Mouse (Mus musculus): ENCODE data around the gene Ppm1h.
A peak's percentile ranks its signal among the peaks of the same experiment; 100 is the strongest.
"Not testable (repeated sequence)": the region's sequence is repeated elsewhere in the genome, so short reads cannot be mapped to it uniquely, and the experiment has no call there.

Gene Ppm1h

DNA sequence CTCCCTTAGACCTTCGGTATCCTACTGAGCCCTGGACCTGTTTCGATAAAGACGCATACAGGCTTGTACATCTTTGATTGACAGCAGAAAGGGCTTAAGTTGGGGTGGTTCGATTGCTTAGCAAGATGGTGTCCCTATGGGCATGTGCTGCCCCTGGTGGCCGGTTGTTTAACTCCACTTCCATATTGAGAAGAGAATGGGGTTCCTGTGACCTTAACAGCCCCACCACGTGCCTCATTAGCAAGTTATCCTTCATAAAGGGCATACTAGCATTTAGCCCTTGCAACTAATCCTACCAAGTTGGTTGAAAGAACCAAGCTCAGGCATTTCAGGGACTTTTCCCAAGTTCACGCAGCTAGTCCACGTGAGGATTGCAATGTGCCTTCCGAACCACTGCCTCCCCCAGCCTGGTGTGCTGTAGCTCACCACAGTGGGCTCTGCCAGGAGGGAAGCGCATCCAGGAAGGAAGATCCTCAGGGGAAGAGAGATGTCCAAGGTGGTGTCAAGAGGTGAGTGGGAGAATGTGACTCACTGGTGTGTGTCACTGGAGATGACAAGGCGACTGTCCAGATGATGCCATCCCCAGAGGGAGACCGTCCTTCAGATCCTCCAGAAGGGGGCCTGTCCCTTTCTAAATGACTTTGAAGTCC lies 216.7 kb downstream of the Ppm1h start:
- peak; percentile 43 for DNase-seq (ENCODE audit: low spot score)

DNA sequence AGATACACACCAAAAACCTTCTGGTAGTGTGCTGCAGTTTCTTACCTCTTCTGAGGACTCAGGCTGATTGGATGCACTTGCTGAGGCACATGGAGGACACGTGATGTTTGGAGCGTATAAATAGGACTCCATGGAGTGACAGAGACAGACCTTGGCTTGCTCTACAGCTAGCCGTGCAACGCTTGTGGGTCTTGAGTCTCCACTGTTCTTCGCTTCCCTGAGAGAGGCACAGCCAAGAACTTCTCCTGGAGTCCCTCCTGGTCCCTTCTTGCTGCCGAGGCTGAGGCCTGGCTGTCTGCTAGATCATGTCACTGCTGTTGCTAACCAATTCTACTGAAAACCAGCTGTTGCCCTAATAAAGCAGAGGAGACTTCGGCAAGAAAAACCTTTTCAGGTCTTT lies 221.4 kb downstream of the Ppm1h start:
- DNase-seq (ENCODE audit: low spot score) = no peak

DNA sequence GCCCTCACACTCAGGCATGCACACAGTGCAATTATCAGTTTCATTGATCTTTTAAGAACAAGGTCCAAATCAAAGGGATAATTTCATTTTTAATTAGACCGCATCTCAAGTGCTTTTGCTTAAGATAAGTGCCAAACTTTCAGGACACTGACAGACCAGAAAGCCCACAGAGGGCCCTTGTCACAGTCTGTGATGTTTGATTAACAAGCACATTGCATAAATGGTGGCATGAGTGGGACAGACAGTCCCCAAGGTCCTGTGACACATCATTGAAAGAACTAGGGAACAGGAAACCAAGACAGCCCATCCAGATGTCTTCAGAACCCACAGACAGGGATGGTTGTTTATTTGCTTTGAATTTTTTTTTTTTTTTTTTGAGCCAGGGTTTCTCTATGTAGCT lies 221.9 kb downstream of the Ppm1h start:
- no peak for DNase-seq (ENCODE audit: low spot score)

DNA sequence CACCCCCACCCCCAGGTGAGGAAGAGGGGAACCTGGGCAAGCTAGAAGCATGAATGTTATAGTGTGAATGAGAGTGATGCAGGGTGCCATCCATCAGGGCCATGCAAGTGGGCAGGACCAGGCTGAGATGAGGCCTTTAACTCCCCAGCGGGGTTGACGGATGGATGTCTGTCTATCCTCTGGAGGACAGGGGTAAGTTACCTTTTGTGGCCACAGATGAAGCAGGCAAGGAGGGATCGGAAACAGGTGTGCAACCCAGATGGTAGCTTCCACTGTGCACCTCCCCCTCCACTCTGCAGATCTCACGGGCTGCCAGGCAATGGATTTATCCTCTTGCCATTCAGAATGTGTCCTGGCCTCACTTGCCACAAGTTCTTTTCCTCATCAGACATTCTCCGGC lies 222.8 kb downstream of the Ppm1h start:
- DNase-seq (ENCODE audit: low spot score) = no peak

DNA sequence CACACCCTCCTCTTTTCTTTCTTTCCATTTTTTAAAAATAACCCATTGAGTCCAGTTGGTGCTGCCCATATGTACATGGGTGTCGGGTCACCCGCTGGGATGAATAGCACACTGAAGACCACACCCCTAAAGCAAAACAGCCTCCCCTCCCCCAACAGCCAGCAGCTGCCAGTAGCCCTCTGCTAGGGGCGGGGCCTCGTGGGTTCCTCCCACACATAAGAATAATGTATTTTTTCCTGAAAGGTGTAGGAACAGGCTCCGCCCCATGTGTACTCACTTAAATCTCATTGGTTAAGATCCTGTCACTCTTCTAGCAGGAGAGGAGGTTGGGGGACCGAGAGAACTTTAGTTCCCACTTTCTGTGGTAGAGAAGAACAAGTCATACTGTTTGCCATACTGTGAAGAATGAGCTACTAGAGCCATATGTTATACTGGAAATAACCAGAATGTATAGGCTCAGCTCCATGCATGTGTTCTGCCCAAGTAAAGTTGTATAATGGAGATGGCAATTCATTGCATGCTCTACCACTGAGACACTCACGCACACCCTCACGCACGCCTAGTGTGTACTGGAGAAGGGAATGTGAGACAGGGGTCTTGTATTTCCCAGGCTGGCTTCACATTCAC lies 231.0 kb downstream of the Ppm1h start:
- DNase-seq (ENCODE audit: low spot score) = no peak

DNA sequence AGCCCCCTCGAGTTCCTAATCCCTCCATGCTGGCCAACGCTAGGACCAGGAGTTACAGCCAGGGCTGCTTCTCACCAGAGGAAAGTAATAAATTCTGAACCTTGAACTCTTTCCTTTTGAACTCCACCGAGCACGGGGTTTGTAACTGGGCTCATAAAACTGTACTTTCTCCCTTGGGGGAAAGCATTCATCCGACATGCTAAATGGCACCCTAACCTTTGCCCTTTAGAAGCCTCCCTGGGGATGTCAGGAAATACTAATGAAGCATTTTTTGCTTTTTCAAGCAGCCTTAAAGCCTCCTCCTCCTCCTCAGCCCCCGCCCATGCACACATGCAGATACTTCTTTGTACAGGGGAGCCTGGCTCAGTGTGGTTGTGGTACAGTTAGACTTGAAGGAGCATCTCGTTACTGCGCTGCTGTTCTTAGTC lies 232.2 kb downstream of the Ppm1h start:
- no peak for DNase-seq (ENCODE audit: low spot score)

DNA sequence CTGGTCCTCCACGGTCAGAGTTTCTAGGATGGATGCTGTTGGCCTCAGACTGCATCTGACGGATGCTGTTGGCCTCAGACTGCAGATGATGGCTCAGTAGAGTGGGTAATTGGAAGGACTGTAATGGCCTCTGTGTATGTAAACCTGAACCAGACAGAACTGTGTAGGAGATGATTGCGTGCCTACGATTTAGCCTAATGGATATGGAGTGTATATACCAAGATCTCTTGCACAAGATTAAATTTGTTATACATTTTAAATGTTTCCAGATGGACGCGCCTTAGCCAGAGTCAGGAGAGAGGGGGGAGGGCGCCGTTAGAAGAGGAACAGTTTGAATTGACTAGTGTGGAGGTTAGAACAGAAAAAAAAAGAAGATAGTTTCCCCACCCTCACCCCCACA lies 233.1 kb downstream of the Ppm1h start:
- no peak for DNase-seq (ENCODE audit: low spot score)

DNA sequence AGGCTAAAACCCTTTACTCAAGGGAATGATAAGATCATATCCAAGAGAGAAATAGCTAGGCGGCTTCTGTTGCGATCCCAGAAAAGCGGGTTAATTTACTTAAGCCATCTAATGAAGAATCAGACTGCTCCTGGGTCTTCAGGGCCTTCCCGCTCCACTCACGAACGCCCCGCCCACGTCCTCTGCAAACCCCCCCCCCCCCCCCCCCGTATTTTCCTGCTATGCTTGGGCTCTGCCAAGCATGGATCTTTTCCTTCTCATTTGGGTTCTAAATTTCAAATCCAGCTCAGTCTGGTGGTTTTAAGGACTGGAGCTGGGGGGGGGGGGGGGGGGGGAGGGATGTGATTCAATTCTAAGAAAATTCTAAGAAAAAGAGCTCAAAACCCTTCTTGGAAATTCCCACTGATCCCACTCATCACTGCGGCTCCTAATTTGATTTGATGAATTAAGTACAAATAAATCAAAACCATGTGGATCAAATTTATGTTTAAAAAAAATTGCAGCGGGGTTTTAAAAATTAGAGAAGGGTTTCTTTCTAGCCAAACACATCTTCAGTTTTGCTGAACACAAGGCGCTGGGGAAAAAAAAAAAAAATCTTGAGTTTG lies 233.6 kb downstream of the Ppm1h start:
- no peak for DNase-seq (ENCODE audit: low spot score)

DNA sequence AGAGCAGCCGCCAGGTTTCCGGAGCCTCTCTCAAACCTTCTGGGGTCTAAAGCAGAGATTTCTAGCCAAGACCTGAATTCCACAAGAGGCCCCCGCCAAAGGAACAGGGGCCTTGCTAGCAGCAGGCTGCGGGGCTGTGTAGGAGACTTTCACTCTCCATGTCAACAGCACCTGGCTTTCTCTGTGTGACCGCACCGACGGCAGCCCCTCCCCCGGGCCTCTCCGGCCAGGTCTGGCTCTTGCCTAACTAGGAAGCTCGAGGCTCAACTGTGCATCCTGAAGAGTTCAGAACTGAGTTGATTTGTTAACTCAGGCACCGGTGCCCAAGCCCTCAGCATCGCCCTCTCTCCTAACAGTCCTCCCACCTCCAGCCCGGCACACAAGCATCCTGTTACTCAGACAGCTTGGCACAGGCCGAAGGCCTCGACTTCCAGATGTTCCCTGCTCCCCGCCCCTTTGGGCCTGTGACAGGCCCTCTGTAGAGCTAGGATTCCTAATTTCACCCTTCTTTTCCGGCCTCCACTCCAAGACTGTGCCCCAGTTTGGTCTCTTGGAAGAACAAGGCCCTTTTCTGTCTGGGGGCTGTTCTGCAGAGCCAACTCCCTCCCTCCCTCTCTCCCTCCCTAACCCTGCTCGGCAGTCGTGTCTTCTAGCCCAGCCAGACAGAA lies 234.3 kb downstream of the Ppm1h start:
- peak; percentile 81 for DNase-seq (ENCODE audit: low spot score)

DNA sequence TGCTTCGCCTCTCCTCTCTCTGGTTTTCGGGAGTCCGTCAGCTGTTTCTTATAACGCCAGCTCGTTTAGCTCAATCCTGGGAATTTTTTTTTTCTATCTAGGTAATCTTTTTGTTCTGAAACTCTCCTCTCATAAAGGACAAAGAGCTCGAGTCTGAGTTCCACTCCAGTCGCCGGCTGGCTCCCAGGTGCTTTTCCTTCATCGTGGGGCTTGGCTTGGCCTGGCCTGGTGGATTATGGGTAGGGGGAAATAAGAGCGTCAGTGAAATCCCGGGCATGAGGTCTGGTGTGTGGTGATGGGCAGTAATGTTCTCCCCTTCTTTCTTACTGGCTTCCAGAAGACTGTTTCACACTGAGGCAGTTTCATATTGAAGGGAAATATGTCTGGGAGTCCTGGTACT lies 234.8 kb downstream of the Ppm1h start:
- no peak for DNase-seq (ENCODE audit: low spot score)

DNA sequence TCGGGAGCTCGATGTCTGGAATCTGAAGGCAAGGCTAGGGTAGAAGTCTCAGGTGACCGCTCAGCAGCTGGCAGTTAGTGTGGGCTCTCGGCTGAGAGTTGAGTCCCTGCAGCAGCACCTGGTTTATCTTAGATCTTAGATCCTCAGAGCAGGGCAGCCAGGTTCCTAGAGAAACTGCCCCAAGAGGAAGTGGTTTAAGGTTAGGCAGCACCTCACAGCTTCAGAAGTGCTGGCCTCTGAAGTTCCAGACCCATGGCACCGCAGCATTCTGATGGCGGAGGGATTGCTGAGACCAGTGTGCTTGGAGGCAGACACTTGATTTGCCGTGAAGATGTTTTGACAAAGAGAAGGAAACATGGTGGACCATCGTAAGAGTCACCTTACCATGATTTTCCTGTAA lies 237.3 kb downstream of the Ppm1h start:
- no peak for DNase-seq (ENCODE audit: low spot score)

DNA sequence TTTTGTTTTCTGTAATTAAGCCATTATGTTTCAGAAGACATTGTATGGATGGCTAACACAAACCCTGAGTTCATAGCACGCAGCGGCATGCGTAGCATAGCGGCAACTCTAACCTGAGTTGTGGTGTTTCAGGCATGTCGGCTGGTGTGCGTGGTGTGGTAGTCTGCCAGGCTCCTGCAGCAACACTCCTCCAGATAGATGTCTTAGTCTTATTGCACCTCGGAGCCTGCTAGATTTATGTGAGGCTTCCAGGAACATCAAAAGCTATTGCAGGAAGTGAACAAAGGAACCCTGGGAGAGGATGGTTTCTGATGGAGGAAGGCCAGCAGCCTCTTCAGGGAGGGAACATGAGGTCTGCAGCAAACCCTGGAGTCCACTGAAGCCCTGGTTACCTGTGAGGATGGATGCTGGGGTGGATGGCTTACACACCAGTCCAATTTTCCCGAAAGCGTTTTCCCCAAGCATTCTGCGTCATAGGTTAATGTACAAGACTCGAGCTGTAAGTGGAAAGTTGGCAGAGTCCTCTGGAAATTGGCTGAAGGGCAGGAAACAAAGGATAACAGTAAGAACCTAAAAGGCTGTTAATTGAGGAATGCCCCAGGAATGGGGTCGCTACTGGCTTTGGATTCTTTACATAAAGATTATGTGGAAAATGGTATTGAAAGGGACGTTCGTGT lies 239.2 kb downstream of the Ppm1h start:
- no peak for DNase-seq (ENCODE audit: low spot score)

DNA sequence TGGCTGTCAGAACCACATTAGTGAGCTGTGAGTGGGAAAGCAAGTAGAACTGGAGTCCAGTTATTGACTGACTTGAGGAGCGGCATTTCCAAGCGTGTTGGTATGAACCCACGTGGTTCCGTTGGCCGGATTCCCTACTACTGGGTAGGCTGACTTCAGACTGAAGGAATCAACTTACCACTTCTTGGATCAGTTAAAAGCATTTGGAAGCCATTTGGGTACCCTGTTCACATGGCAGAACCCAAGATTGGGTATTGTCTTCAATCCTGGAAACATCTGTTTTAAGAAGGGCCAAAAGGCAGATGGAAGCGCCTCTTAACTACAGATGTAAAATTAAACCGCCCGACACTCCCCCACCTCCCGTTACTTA lies 239.7 kb downstream of the Ppm1h start:
- DNase-seq (ENCODE audit: low spot score) = no peak

DNA sequence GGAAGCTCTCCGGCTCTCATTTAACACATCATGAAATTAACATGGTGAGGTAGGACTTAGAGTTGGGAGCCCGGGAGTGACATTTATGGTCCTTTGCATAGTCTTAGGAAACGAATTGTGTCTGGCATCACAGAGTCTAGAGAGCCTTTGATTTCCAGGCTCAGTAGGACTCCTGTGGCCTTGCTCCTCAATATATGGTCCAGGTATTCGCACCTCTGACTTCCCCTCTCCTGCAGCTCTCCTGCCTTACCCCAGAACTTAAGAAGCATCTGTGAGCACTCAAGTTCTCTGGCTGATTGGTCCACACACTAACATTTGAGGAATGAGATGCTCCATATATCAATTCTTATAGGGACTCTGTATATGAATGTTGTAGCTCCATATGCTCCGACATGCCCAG lies 240.2 kb downstream of the Ppm1h start:
- DNase-seq (ENCODE audit: low spot score) = no peak

DNA sequence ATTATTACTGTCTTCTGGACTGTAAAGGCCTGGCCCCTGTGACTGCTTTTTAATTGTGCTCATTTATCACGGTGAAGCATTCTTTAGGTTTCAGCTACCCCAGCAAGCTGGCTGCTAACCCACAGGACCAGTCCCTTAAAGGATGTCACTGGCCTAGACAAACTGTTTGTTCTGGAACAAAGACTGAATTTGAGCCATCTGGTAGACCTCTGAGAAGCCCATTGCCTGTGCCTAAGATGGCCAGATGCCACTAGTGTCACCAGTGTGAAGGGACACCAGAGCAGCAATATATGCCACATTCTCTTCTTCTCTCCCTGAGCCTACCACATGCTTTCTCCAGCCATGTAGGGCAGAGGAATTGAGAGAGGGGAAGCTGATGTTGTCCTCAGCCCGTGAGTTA lies 240.9 kb downstream of the Ppm1h start:
- DNase-seq (ENCODE audit: low spot score) = no peak

DNA sequence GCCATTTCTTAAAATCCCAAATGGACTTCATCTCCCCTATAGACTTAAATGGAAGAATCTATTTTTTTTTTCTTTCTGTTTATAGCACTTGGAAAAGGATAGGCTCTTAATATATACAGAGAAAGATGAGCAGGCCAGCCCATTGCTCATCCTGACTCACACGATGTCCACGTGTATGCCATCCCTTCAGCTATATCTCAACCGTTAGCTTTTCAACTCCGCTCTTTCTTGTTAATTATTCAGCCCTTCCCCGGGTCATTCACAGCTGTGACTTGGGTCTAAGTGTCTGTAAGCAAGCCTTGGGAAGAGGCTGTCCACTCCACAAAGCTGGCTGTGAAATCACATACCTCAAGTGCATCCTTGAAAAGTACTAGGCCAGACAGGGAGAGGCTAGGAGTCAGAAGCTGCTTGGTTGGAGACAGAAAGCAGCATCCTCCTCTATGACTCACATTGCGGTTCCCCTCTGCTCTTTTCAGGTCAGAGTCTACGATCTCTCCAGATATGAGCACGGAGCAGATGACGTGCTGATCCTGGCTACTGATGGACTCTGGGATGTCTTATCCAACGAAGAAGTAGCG lies 241.7 kb downstream of the Ppm1h start:
- DNase-seq (ENCODE audit: low spot score) = no peak

DNA sequence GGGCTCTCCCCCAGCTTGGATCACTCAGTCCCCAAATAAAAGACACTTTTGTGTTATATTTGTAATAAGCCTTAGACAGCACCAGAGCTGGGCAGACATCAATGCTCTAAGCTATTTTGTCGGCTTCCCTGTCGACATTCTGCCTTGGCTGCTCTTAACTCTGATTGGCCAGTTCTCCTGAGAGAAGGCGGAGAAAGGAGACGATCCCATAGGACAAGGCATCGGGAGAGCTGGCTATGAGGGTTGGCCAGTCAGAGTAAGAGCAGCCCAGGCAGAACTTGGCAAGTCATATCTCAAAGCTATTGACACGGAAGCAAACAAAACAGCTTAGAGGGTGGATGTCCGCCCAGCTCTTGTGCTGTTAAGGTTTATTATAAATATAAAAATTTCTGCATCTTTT lies 243.7 kb downstream of the Ppm1h start:
- DNase-seq (ENCODE audit: low spot score) = no peak

DNA sequence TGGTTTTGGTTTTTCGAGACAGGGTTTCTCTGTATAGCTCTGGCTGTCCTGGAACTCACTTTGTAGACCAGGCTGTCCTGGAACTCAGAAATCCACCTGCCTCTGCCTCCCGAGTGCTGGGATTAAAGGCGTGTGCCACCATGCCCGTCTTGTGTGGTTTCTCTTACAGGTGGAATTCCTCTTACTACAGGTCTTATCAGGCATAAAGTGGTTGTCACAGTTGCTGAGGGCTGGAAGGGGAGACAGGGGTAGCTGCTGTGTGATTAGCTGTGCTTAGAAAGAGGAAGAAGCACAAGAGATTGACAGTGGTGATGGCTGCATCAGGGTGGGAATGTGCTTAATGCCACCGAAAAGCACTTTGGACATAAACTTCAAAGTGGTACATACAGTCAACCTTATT lies 246.0 kb downstream of the Ppm1h start:
- DNase-seq (ENCODE audit: low spot score) = not testable (repeated sequence)

DNA sequence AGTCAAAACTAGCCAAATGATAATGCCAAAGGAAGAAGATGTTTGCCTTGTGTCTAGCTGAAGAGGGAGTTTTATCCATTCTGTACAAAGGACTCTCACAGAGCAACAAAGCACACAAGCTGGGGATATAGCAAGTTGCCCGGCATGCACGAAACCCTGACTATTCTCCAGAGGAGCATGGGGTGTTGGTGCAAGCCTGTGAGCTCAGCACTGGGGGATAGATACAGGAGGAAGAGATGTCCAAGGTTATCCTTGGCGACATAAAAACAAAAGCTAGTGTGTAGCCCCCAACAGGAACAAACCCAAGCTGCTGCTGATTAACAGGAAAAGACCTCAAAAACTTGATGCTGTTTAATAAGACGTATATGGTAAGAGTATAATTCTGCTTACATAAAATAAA lies 247.7 kb downstream of the Ppm1h start:
- no peak for DNase-seq (ENCODE audit: low spot score)

DNA sequence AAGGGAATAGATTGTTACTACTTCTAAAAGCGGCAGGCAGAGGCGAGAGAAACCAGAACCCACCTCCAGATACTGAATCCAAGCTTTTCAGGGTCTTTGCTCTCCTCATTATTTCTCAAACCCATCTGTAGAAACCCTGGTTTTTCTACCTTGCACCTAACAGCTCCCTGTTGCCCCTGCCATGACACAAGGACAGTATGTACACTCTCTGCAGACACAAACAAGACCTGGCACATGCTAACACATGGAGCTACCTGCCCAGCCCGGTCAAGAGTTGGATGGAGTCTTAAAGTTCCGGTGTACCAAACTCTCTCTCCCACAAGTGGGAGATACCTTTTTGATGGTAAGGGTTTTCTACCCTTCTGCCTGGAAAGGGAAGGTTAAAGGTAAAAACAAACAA lies 252.0 kb downstream of the Ppm1h start:
- no peak for DNase-seq (ENCODE audit: low spot score)

DNA sequence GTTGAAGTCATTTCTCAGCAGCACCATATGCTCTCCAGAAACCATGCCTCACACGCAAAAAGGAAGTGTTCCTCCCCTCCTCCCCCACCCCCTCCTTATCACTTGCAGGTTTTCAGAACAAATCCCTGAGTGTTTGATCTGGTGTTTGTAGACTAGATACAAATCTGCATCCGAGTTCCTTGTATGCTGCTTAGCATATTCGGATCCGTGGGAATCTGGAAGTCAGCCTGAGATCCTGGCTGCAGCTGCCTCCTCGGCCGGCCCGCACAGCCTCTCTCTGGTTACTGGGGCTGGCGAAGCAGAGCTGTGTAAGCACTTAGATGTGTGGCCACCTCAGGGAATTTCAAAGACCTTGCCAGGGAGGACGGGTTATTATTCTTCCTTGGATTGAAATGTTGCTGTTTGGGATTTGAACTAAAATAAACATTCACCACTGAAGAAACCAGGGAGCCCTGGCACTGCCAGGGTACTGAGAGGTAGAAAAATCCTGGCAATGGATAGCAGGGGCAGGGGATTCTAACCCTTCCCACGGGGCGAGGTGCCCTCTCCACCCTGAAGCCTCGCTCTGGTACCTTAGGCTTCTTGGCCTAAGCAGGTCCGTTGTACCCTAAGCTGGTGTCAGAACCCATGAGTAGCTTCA lies 252.8 kb downstream of the Ppm1h start:
- peak; percentile 65 for DNase-seq (ENCODE audit: low spot score)
